Mouse (Mus musculus) limb, embryonic 12.5 days (tissue): ENCODE data around the gene Zbtb38. TPM values are rescaled to one million over a fixed set of nuclear protein-coding genes. Genes with fewer than 3 reads are reported as not detected.

ENCODE experiments used
- ATAC-seq: fragments of 200-750 bp; cut with Nextera tagmentation; 2 replicates; pipeline ENCODE4 v1.8.0; 2017; ENCODE audit warnings: low read depth, moderate TSS enrichment; ENCODE audit not compliant: insufficient number of reproducible peaks, insufficient read depth, low FRiP score, low TSS enrichment
- H3K27ac ChIP-seq: fragments of 300-500 bp; sonication (generic); 2 replicates; pipeline ENCODE4 v1.5.1; 2016; ENCODE audit warnings: mild to moderate bottlenecking, moderate library complexity
- H3K27me3 ChIP-seq: fragments of 300-500 bp; sonication (generic); 2 replicates; pipeline ENCODE4 v1.6.1; 2016; ENCODE audit warnings: mild to moderate bottlenecking, moderate library complexity
- H3K36me3 ChIP-seq: fragments of 300-500 bp; sonication (generic); 2 replicates; pipeline ENCODE4 v1.6.1; 2016; ENCODE audit warnings: mild to moderate bottlenecking, moderate library complexity
- H3K4me1 ChIP-seq: fragments of 300-500 bp; sonication (generic); replicated peaks from 2 replicates; pipeline ENCODE4 v1.6.1; 2016
- H3K4me2 ChIP-seq: fragments of 300-500 bp; sonication (generic); 2 replicates; pipeline ENCODE4 v1.6.1; 2016; ENCODE audit warnings: mild to moderate bottlenecking, moderate library complexity
- H3K4me3 ChIP-seq: fragments of 300-500 bp; sonication (generic); replicated peaks from 2 replicates; pipeline ENCODE4 v1.5.1; 2016; ENCODE audit warnings: mild to moderate bottlenecking
- H3K9ac ChIP-seq: fragments of 300-500 bp; sonication (generic); replicated peaks from 2 replicates; pipeline ENCODE4 v1.6.1; 2016; ENCODE audit warnings: mild to moderate bottlenecking, moderate library complexity
- H3K9me3 ChIP-seq: fragments of 300-500 bp; sonication (generic); 2 replicates; pipeline ENCODE4 v1.6.1; 2016; ENCODE audit warnings: mild to moderate bottlenecking, moderate library complexity
- WGBS: fragments of 180-500 bp; shearing (Covaris S2); methylation state at CpG from one replicate; pipeline ENCODE4 v1.1.7; 2016; 5-methylcytosine and 5-hydroxymethylcytosine counted together
- polyA plus RNA-seq: library from polyadenylated mRNA; unstranded; fragments of >200 nt; fragmentation: Nextera tagmentation; extraction: Ambion mirVana; gene quantifications from 2 replicates; pipeline ENCODE4 v1.2.1, GENCODE M21; 2016

The Zbtb38 gene
- polyA plus RNA-seq, 1 experiment from 2014 or later: 10.2 TPM

DNA sequence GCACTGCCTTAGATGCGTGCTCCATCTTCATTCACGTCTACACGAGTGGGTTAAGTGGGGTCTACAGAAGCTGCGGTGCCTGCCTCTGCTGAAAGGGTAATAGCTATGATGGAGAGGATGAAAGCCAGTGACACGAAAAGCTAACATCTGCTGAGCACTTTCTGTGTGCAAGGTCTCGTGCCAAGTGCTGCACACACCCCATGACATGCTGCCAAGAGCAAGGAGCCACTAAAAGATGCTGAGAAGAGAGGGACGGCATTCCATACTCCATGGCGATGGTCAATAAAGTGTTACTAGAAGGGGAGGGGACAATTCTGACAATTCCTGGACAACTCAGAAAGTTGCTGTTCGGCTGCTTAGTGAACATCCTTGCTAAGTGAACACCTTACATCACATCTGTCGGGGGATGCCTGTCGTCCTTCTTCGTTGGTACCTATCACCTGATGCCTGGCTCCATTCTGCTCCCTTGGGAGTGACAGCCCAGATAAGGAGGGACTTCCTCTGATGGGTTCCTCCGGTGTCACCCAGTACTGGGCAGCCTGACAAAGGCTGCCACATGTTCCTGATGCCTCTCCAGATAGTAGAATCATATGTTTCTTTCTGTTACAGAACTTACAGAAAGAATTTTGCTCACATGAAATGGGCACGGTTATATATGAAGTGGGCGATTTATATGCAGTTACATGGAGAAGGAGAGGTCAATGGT lies 42.2 kb downstream of the Zbtb38 start:
- Histone ChIP-seq H3K9ac (no peak overlapping the region), H3K4me2 (no peak overlapping the region), H3K36me3 (no peaks in the 10 kb centered on the region), H3K27ac (no peak overlapping the region), H3K4me3 (no peak overlapping the region), H3K27me3 (no peaks in the 10 kb centered on the region), H3K4me1 (peaks cover 21% of the 10 kb centered on the region), H3K9me3 (no peaks in the 10 kb centered on the region)
- WGBS: 90% methylated on average over 15 of the region's 15 CpGs
- no peak for ATAC-seq

DNA sequence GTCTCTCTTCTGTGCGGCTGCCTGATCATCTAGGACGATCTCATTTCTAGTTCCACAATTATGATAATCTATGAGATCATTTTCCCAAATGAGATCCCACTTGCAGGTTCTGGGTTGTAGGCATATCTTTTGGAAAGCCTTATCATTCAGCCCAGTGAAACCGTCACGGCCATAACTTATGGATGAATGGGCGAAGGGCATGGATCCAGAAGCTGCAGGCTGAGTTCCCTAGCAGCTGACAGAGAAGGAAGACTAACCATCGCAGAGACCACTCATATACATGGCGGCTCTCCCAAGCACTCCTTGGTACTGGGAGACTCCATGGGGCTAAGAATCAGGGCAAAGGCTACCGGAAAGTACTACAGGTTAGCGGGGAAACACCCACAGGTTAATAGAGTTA lies 43.7 kb downstream of the Zbtb38 start:
- H3K4me1 ChIP-seq: peaks cover 12% of the 10 kb centered on the region
- H3K4me2 ChIP-seq: no peak overlapping the region
- H3K9me3 ChIP-seq: no peaks in the 10 kb centered on the region
- H3K4me3 ChIP-seq: no peak overlapping the region
- no peaks in the 10 kb centered on the region for H3K27me3 ChIP-seq
- H3K36me3 ChIP-seq: no peaks in the 10 kb centered on the region
- no peak for ATAC-seq
- H3K27ac ChIP-seq: no peak overlapping the region
- no peak overlapping the region for H3K9ac ChIP-seq
- WGBS: 94% methylated on average over 9 of the region's 9 CpGs

DNA sequence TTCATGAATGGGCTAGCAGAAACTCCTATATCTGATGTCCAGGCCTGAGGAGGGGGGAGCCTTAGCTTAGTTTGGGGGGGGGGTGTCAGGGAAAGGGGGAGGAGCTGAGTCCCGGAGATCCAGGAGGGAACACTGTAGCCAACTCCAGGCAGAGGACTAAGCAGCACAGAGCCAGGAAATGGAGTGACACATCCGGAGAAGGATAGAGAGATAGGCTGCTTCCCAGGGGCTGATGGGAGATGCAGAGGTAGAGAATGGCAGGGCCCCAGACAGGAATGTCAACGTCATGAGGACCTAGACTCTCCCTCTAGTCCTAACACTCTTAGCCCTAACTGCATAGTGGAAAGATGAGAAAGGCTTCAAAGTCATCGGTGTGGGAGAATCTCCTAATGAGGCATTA lies 44.7 kb downstream of the Zbtb38 start:
- Histone ChIP-seq H3K4me2 (no peak overlapping the region), H3K4me3 (no peak overlapping the region), H3K27me3 (no peaks in the 10 kb centered on the region), H3K9me3 (no peaks in the 10 kb centered on the region), H3K4me1 (peaks cover 12% of the 10 kb centered on the region), H3K27ac (no peak overlapping the region), H3K36me3 (no peaks in the 10 kb centered on the region), H3K9ac (no peak overlapping the region)
- no peak for ATAC-seq
- WGBS: 84% methylated on average over 4 of the region's 4 CpGs

DNA sequence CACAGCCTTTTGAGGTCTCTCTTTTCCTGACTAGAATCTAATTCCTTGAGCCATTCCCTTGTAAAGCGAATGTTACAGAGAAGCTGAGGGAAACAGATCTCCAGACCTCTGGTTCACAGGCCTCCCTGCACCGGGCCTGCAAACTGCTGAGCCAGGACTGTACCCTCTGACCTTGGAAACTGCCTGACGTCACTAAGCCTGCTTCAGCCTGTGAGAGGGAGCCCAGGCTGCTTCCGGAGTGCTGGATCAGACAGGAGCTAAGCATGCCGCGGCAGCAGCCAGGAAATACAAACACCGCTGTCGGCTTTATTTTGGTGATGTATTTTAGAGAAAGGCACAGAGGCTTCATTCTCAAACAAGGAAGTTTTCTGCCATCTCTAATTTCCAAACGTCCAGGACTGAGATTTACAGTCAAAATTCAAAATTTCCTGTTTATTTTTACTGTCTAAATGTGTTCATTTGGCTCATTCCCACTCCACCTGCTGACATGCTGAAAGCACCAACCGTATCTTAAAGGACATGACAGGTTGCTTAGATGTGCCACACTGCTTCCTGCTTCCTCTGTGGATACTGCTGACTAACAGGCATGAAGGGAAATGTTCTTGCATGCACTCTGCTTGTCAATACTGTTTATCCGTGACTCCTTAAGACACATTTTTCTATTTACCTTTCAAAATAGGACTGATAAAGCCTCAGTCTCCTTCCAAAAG lies 46.9 kb downstream of the Zbtb38 start:
- peak overlapping the region; percentile 30 for H3K4me2 ChIP-seq
- ATAC-seq: no peak; the same call in 1 of the 2 replicates
- H3K27ac ChIP-seq: peak overlapping the region; percentile 81
- peaks cover 12% of the 10 kb centered on the region for H3K4me1 ChIP-seq
- 0 out of 2 replicates have a peak, but pooled peaks cover 9% of the 10 kb centered on the region for H3K36me3 ChIP-seq
- H3K9me3 ChIP-seq: no peaks in the 10 kb centered on the region
- no peak overlapping the region for H3K9ac ChIP-seq
- WGBS: 31% methylated on average over 11 of the region's 11 CpGs
- H3K4me3 ChIP-seq: no peak overlapping the region
- H3K27me3 ChIP-seq: no peaks in the 10 kb centered on the region

DNA sequence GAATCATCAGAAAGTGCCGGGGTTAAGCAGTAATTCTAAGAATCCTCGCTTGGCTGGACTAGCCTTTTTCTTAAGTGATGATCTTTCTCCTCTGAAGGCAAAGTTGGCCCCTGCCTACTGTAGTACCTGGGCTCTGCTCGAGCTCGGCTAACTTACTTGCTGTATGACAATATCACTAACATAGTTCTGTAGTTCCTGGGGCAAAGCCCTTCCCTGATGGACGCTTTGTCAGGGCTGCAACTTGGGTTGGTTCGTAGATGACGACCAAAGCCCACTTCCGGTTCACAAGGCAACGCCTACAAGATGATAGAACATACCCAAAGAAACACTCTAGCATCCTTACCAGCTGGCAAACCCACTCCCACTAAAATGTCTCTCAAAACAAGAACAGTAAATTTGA lies 47.7 kb downstream of the Zbtb38 start:
- Histone ChIP-seq H3K9ac (no peak overlapping the region), H3K27ac (peak overlapping the region; percentile 81; the same call in 1 of the 2 replicates), H3K4me2 (0 out of 2 replicates have a peak overlapping the region, but pooled peaks have one; percentile 30), H3K27me3 (no peaks in the 10 kb centered on the region), H3K36me3 (0 out of 2 replicates have a peak, but pooled peaks cover 9% of the 10 kb centered on the region), H3K4me3 (no peak overlapping the region), H3K4me1 (peaks cover 12% of the 10 kb centered on the region), H3K9me3 (no peaks in the 10 kb centered on the region)
- ATAC-seq: no peak
- 92% methylated on average over 9 of the region's 9 CpGs for WGBS

DNA sequence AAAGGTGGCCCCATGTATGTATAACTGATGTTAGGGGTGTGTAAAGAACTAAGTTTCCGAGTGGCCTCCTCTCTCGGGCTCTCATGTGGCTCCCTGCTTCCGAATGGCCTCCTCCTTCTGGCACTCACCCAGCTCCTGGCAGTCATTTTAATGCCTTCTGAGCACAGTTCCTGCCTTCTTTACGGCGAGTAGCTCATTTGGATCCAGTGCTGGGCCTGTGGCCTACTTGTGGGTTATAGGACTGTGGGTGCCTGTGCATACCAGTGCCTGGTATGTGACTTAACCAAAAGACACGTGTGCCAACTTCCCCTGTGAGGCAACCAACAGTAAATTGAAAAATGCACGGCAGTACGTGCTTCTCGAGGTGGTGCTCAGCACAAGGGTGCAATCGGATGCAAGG lies 50.7 kb downstream of the Zbtb38 start:
- no peak overlapping the region for H3K4me3 ChIP-seq
- 88% methylated on average over 10 of the region's 10 CpGs for WGBS
- ATAC-seq: no peak
- no peaks in the 10 kb centered on the region for H3K9me3 ChIP-seq
- H3K36me3 ChIP-seq: peaks cover 14% of the 10 kb centered on the region; the same call in 1 of the 2 replicates
- no peak overlapping the region for H3K27ac ChIP-seq
- no peaks in the 10 kb centered on the region for H3K27me3 ChIP-seq
- H3K4me2 ChIP-seq: no peak overlapping the region
- H3K9ac ChIP-seq: no peak overlapping the region
- H3K4me1 ChIP-seq: peaks cover 12% of the 10 kb centered on the region

DNA sequence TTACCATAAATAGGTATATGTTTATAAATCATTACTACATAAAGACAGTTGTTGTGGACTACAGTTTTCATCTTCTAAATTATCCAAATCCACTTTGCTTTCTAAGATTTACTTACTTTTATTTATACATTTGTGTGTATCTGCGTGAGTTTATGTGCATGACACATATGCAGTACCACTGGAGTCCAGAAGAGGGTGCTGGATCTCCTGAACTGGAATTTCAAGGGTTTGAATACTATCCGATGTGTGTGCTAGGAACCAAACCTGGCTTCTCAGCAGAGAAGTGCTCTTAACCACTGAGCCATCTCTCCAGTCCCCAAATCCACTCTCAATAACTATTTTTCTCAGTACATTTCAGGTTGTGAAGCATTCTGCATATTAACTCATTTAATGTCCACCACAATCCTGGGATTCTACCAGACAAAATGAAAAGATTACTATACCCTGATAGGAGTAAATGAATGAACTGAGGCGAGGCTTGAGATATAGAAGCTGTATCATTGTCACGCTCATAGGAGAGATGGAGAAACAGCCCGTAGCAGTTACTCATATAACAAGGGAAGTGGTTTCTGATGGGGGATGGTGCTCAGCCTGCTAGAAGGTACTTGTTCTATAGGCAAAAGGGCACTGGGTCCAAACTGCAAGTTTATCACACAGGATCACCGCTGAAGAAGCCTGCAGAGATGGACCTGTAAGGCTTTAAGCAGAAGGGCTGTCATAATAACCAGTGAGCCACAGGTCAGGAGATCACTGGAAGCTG lies 53.2 kb downstream of the Zbtb38 start:
- no peak overlapping the region for H3K9ac ChIP-seq
- 92% methylated on average over 6 of the region's 6 CpGs for WGBS
- peaks cover 14% of the 10 kb centered on the region; the same call in 1 of the 2 replicates for H3K36me3 ChIP-seq
- no peak overlapping the region for H3K4me2 ChIP-seq
- no peak overlapping the region for H3K4me3 ChIP-seq
- ATAC-seq: no peak
- H3K9me3 ChIP-seq: no peaks in the 10 kb centered on the region
- H3K27me3 ChIP-seq: no peaks in the 10 kb centered on the region
- no peak overlapping the region for H3K27ac ChIP-seq
- H3K4me1 ChIP-seq: peaks cover 8% of the 10 kb centered on the region; the same call in 1 of the 2 replicates

DNA sequence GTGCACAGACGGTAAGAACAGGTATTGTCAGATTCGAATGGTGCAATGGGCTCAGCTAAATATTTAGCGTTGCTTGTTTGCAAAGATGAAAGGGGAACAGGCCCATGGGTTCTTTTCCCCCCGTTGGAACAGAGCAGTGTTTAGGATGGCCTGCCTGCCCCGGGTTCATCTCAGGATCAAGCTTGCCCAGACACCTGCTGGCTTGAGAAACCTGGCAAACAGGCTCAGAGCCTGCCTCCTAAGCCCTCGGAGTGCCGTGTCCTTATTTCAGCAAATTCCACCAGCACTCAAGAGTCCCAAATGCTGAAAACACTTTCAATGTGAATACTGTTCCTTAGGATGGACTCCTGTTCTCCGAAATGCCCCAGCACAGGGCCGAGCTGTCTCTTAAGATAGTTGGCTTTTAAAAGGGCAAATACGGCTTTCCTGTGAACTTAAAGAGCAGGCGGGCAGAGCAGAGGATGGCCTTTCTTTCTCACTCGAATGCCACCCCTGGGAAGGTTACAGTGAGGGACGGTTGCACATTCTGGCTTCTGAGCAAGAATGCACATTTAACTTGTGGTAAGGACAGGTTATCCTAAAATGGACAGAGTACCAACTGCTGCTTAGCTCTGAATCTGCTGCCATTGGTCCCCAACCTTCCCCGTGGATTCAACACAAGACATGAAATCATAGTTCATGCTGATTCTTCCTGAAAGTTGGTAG lies 55.7 kb downstream of the Zbtb38 start:
- Histone ChIP-seq H3K27ac (peak overlapping the region; percentile 13; the same call in 1 of the 2 replicates), H3K36me3 (peaks cover 6% of the 10 kb centered on the region; the same call in 1 of the 2 replicates), H3K4me3 (no peak overlapping the region), H3K4me2 (no peak overlapping the region), H3K27me3 (no peaks in the 10 kb centered on the region), H3K9me3 (no peaks in the 10 kb centered on the region), H3K9ac (no peak overlapping the region), H3K4me1 (peaks cover 8% of the 10 kb centered on the region; the same call in 1 of the 2 replicates)
- no peak for ATAC-seq
- WGBS: 79% methylated on average over 14 of the region's 14 CpGs

DNA sequence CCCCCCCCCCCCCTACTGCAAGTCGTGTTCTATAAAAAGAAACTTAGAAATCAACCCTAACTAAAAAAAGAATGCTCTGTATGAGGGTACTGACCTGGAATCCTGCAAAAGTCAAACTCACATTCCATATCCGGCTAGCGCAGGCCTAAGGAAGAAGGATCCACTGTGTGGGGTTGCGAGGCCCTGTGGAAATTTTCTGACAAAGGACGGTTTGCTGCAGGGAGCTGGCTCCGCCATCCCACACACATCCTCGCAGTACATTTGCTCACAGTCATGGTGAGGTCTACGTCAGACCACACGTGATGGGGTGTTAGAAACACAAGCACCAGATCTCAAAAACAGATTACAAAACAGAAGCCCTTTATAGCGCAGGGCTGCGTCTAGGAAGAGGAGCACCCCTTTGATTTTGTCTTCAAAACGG lies 56.5 kb downstream of the Zbtb38 start:
- Histone ChIP-seq H3K27ac (peak overlapping the region; percentile 13; the same call in 1 of the 2 replicates), H3K4me2 (no peak overlapping the region)

DNA sequence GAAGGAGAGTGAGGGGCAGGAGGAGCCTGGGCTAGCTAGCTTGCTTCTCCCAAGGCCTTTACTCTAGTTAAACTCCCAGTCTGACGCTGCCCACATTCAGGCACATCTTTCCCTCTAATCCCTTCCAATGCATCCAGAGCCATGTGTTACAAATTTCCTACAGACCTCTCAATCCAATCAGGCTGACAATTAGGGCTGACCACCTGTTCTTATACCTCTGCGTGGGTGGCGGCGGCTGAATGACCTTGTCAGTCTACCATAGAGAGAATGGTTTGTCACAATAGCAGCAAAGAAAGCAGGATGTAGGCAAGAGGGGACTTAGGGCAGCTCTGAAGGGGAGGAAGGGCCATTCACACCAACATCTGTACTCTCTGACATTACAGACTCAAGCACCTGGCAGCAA lies 62.2 kb downstream of the Zbtb38 start:
- H3K9ac ChIP-seq: no peak overlapping the region
- no peak overlapping the region for H3K4me2 ChIP-seq
- H3K4me1 ChIP-seq: peaks cover 9% of the 10 kb centered on the region
- H3K4me3 ChIP-seq: no peak overlapping the region
- WGBS: 32% methylated on average over 4 of the region's 4 CpGs
- H3K36me3 ChIP-seq: peaks cover 31% of the 10 kb centered on the region
- H3K27me3 ChIP-seq: no peaks in the 10 kb centered on the region
- peak overlapping the region; percentile 35 for H3K27ac ChIP-seq
- H3K9me3 ChIP-seq: no peaks in the 10 kb centered on the region
- ATAC-seq: no peak

More for the DNA sequence above, 56.5 kb downstream of the Zbtb38 start:
- peaks cover 8% of the 10 kb centered on the region; the same call in 1 of the 2 replicates for H3K4me1 ChIP-seq
- no peaks in the 10 kb centered on the region for H3K27me3 ChIP-seq
- 70% methylated on average over 12 of the region's 12 CpGs for WGBS
- no peak for ATAC-seq
- H3K9me3 ChIP-seq: no peaks in the 10 kb centered on the region
- H3K9ac ChIP-seq: no peak overlapping the region
- peaks cover 5% of the 10 kb centered on the region; the same call in 1 of the 2 replicates for H3K36me3 ChIP-seq
- no peak overlapping the region for H3K4me3 ChIP-seq
